Mouse (Mus musculus): ENCODE data around the gene Nudt2.
A peak's percentile ranks its signal among the peaks of the same experiment; 100 is the strongest.

The Nudt2 gene

GRCm38 (mm10) chr4:41464345-41465286 lies at the start of gene Nudt2, which contains the start of gene Kif24:
Gene Nudt2 (plus strand): TSS chr4:41465151.
Gene Kif24 (minus strand): TSS chr4:41464887.
- peak; percentile 96 for DNase-seq (ENCODE audit: low spot score)

DNA sequence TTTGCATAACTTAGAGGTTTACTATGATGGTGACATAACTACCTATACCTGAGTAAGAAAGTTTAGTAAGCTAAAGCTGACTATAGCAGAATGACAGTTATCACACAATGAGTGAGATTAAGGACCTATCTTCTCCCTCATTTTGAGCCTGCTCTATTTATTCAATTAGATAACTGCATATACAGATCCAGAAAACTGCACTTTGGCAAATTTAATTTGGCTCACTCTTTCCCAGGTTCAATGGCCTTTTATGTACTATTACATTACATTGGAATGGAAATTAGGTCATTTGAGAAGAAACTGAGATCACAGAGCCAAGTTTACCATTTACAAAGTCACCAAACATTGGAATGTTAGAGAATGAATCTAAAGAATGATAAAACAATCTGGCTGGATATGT lies 48.0 kb upstream of the Nudt2 start:
- no peak for DNase-seq (ENCODE audit: low spot score)

GRCm38 (mm10) chr4:41438931-41439330 lies 26.0 kb upstream of the Nudt2 start:
- DNase-seq (ENCODE audit: low spot score) = no peak

- DNase-seq (ENCODE audit: low spot score) = no peak
Measured at GRCm38 (mm10) chr4:41442790-41443302, 22.1 kb upstream of the Nudt2 start.

DNA sequence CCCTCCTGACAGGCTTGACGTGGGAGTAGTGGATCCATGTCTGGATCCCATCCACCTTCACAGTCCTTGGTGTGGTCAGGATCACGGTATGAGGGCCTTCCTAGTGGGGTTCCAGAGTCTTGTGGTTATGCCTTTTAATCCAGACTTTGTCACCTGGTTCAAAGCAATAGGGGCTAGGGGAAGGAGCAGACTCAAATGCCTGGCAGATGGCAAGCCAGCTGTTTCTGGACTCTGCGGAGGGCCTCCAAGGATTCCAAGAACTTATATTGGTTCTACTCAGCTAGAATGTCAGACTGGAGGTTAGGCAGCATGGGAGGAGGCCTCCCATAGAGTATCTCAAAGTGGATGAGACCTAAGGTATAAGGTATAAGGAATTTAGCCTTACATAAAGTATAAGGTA lies 17.4 kb upstream of the Nudt2 start:
- DNase-seq (ENCODE audit: low spot score) = no peak

- no peak for DNase-seq (ENCODE audit: low spot score)
Measured at GRCm38 (mm10) chr4:41460690-41461089, 4.3 kb upstream of the Nudt2 start.

DNA sequence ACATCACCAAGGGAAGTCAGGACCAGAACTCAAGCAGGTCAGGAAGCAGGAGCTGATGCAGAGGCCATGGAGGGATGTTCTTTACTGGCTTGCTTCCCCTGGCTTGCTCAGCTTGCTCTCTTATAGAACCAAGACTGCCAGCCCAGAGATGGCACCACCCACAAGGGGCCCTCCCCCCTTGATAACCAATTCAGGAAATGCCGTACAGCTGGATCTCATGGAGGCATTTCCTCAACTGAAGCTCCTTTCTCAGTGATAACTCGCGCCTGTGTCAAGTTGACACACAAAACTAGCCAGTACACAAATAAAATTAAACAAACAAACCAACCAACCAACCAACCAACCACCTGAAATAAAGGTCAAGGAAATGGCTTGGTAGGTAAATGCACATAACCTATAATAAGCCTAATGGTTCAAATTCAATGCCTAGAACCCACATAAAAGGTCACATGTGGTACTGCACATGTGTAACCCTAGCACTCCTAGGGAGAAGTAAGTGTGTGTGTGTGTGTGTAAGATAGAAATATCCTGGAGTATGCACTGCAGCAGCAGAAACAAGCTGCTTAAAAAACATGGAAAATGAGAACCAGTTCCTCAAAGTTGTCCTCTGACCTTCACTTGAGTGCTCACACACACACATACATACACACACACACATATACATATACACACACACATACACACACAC lies 1.8 kb upstream of the Nudt2 start:
- peak; percentile 25 for DNase-seq (ENCODE audit: low spot score)

- DNase-seq (ENCODE audit: low spot score) = no peak
Measured at GRCm38 (mm10) chr4:41465287-41465665, 325 bp downstream of the Nudt2 start.

GRCm38 (mm10) chr4:41468396-41469080 lies 3.6 kb downstream of the Nudt2 start:
- no peak for DNase-seq (ENCODE audit: low spot score)

- no peak for DNase-seq (ENCODE audit: low spot score)
Measured at GRCm38 (mm10) chr4:41469199-41469598, 4.2 kb downstream of the Nudt2 start.

DNA sequence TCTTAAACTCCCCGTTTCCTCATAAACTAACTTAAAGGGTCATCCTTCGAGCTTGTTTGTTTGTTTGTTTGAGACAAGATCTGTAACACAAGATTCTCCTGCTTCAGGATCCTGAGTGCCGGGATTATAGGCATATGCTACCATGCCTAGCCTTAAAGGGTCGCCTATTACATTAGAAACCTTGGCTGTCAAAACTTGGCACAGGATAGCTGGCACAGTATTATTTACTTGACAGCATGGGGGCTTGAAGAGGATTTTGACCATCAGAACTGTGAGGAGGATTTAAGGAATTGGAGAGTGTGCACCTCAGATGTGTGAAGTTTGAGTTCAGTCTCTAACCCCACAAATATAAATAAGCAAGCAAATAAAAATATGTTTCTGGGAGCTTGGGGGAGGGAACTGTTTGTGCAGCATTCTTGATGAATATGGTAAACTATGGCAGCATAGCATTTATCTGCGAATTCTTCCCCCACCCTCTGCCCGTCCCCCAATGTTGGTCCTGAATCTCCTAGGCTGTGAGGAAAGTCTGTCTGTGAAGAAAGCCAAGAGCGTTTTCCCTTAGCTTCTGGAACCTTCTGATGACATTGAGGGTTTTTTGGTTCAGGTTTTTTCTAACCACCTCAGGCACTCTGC lies 5.2 kb downstream of the Nudt2 start:
- DNase-seq (ENCODE audit: low spot score) = no peak

DNA sequence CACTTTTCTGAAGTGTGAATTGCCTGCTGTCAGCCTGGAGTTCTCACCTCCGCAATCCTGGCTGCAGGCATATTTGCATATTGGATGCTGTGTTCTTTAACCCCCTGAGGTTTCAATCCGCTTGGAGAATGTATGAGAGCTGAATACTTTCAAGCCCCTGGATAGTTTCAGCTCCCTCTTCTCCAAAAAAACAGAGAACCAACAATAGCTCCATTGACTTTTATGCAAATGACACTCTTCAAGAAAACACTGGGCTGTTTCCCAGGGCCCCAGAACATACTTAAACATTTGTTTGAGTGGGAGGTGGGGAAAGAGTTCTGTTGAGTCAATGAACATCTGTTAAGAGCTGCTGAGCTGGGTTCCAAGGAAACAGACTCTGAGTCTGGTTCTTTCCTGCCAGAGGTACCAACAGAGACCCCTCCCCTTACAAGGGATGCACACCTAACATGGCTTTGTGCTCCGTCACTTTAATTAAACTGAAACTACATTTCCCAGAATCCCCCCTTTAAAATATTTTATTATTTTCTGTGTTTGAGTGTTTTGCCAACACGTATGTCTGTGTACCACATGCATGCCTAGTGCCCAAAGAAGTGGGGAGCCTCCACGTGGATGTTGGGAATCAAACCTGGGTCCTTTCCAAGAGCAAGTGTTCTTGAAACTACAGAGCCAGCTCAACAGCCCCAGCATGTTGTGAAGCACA lies 5.9 kb downstream of the Nudt2 start:
- DNase-seq (ENCODE audit: low spot score) = no peak

GRCm38 (mm10) chr4:41471384-41471689 lies 6.4 kb downstream of the Nudt2 start:
- DNase-seq (ENCODE audit: low spot score) = no peak

DNA sequence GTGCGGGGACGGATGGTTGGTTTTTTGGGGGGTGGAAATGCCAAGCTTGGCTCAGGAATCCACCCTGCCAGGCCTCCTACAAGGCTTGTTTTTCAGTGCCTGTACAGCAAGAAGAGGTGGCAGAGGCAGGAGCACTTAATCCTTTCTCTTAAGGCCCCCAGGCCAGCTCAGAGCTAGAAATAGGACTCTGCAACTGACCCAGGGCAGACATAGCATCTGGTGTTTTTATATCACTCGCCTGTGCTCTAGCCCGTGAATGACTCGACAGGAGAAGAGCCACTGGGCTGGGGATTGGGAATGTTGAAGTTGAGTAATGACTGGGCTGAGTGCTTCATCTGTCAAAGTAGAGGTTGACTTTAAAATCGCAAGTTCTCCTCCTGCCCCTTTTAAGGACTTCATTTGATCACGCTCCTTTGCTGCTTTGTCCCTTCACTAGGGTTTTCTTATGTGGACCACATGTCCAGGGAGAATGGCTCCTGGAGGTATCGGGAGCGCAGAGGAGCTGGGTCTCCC lies 12.8 kb downstream of the Nudt2 start:
- DNase-seq (ENCODE audit: low spot score) = no peak

DNA sequence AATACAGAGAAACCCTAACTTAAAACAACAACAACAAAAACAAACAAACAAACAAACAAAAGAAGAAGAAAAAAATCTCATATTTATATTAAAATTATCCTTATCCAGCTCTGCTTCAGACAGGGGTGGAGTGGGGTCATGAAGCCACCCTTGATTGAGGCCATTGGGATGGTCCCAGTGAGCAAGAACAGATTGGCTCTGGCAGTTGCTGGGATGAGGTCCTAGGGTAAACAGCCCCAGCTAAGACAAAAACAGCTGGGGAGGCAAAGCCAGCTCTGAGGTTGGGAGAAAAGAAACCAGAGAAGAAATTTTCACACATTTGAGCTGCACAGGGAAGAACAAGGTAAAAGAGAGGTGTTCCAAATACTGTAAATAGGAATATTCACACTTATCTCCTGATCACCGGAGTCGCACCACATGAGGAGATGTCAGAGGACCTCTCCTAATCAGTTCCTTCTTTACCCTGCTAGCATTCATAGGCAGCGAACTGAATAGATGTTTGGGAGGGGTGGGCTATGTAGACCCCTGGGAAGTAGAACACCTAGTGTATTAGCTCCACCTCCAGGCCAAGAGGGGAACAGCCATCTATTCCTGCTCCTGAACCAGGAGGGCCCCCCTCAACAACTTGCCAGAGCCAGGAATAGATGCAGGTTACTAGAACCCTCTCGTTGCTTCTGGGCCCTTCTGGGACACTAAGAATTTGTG lies 14.0 kb downstream of the Nudt2 start:
- DNase-seq (ENCODE audit: low spot score) = no peak

DNA sequence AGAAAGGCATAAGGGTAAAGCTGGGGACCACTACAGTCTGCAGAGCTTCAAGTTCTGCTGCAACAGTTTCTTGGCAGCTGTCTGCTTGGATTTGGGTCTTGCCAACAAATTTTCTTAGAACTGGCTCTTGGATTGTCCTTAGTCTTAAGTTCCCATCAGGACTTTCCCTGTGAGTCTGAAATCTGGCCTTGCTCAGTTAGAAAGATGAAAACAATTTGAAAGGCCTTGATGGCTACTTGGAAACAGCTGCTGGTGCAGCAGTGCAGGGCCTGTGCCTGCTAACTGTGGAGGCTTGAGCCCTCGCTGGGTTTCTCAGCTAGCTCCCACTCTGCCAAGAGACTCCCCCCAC lies 14.5 kb downstream of the Nudt2 start:
- DNase-seq (ENCODE audit: low spot score) = no peak

GRCm38 (mm10) chr4:41480254-41480653 lies 15.3 kb downstream of the Nudt2 start:
- DNase-seq (ENCODE audit: low spot score) = no peak

DNA sequence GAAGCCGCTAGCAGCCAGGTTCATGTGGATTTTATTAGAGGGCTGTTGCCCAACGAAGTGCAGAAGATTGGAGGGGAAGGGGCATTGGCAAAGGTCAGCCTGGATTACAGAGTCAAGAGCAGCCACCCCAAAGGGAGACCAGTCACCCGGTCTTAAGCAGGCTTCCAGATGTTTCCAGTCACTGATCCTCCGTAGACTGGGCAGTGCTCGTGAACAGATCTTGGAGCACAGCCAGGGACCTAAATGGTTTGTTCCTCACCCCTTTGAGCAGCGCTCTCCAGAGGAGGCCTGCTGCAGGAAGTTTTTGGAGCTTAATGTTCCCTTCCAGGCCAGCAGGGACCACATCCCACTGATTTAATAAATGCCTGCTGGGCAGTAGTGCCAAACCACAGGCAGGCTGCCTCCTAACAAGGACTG lies 16.7 kb downstream of the Nudt2 start:
- DNase-seq (ENCODE audit: low spot score) = no peak

DNA sequence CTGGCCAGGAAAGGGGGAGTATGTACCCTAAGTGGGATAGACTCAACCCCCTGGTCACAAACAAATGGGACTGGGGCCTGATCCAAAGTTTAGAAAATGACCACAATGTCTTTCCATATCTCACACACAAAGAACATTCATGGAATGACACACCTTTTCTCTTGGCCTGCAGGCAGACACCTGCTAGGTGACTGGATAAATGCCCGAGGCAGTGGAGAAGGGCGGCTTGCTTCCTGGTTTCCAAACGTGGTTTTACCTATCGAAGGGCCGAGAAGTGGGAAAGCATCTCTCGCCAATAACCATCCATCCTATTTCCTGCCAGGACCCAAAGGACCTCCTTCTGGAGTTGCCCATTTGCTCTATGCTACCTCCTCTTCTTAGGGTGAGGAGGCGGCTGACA lies 28.0 kb downstream of the Nudt2 start:
- DNase-seq (ENCODE audit: low spot score) = no peak

DNA sequence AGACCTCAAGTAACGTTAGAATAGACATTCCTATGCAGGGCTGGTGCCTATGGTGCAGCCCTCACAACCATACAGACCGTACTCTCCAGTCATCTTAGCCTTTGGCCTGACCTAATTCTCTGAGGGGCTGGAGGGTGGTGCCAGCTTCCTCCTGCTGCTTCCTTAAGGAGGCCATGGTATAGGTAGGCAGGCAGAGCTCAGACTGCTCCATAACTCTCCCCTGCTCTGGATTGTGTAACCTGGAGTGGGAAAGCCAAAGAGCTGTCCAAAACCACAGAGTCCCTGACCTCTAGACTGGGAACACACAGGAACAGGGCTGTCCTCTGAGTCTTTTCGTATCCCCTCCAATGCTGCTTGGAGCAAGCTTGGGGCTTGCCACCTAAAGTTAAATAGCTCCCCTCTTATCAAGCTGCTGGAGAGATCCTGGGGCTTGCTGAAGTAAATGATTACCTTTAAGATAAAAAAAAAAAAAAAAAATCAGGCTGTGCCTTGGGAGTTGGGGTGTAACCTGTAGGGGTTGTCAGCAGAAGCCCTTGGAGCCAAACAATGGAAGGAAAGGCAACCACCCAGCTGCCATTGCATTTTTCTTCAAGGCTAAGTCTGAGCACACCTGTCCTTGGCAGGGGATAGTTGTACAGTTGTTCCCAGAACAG lies 28.6 kb downstream of the Nudt2 start:
- DNase-seq (ENCODE audit: low spot score) = no peak
